Mouse (Mus musculus) spleen, embryonic (tissue): ENCODE results near the gene Kcnq1.

ENCODE experiments used
- CTCF ChIA-PET: fragments of 350-600 bp; sonication (Branson Sonifier 250); formaldehyde crosslinking; loops from one replicate; lab custom pipeline; 2022; lab: Charles Lee

The Kcnq1 gene

DNA sequence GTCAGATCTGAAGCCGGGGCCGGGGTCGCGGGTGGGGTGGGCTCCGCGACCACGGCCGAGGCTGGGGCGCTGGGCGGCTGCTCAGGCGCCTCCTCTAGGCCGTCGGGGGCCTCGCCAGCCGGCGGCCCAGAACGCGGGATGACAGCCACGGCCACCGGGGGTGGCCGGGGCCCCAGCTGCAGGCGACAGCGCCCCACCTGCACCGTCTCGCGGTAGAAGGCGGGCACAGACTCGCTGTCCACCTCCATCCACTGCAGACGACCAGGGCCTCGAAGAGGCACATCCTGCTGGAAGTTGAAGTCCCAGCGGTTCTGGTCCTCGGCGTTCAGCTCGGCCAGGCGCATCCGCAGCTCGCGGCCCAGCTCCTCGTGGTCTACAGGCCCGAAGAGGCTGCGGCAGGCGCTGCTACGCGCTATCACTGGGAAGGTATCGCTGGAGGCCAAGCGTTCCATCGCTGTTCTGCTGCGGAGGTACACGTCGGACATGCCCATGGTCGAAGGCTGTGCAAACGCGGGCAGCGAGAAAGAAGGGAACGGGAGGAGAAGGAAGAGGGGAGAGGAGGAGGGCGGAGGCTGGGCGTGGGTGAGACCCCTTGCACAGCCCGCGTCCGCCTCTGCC lies 354.2 kb downstream of the Kcnq1 start:
- CTCF ChIA-PET: no interaction called here

DNA sequence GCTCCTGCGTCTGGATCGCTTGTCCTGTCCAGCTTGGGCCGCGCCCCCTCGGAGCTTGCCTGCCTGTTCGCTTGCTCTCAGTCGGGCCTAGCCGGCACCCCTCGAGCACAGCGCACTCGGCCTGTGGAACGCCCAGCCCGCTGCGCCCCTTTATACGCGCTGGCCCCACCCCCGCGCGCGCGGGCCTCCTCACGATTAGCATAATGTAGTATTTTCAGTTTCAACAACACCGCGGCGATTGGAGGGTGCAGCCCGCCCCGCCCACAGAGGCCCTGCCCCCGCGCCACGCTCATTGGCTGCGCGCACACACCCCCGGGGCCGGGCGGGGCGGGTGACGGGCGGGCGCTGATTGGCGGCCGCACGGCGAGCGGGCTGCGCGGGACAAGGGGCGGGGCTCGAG lies 354.7 kb downstream of the Kcnq1 start, which contains the start of gene Cdkn1c:
Cdkn1c (minus strand) TSS at position 177 of the 400 bp plus-strand sequence.
- CTCF ChIA-PET: no interaction called here

DNA sequence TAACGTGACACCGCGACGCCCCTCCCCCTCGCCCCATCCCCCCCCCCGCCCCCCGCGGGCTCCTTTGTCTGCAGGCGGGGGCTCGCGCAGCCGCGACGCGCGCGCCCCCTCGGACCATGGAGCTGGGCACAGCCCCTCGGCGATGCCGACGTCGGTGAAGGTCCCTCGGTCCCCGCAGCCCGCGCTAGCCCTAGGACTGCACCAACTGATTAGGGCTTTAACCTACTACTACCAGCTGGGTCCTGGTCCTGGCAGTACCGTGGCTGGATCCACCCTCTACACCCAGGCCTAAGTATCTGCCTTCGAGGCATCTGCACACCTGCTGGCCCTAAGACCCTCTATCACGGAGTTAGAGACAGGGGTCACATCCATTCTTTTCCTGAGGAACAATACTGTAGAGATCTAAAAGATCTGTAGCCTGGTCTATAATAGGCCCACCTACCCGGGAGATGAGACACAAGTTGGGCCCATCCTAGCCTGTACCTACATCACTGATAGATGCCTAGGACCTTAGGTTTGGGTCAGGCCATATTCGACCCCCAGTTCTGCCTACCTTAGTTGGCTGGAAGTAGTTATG lies 355.2 kb downstream of the Kcnq1 start:
- CTCF ChIA-PET: interaction anchor here (0.6 kb wide), 1 partner anchor 65 kb away, joined by 6 read pairs; no protein-coding TSS in a partner anchor

DNA sequence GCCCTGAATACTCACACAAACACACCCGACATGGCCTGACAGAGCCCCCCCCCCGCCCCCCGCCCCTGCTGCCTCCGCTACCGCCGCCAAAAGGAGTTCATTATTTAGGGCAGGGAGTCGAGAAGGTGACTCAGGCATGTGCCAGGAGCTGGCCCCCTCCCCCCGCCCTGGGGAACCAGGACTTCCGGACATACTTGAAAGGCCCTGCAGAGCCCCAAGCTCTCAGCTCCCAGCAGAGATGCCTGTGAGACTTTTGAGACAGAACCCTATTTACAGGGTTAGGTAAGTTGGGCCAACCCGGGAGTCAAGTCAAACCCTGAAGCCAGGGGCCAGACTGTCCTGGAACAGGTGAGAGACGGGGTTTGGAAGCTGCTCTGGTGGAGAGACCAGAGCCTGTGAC lies 355.8 kb downstream of the Kcnq1 start:
- CTCF ChIA-PET: interaction anchor here (0.6 to 0.9 kb wide), 2 partner anchors 41 to 64 kb away, joined by 3 to 6 read pairs; no protein-coding TSS in a partner anchor

DNA sequence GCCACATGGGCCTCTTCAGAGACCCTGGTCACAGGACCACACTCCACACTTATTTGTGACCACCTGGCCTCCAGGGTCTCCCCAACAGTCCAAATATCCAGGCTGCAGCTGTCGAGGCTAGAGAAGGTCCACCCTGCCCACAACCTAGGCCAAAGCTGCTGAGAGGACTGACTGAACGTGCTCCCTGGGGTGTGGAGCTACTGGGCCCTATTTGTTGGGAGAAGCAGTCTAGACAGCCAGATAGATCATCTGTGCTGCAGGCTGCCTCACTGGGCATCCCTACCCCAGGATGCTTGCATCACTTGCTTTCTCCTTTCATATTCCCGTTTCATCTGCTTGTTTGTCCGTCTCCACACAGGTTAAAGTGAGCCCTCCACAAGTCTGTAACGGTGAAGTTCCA lies 356.4 kb downstream of the Kcnq1 start:
- CTCF ChIA-PET: interaction anchor here (0.6 to 1.0 kb wide), 3 partner anchors 42 to 807 kb away, joined by 3 to 4 read pairs (median 3); no protein-coding TSS in a partner anchor

DNA sequence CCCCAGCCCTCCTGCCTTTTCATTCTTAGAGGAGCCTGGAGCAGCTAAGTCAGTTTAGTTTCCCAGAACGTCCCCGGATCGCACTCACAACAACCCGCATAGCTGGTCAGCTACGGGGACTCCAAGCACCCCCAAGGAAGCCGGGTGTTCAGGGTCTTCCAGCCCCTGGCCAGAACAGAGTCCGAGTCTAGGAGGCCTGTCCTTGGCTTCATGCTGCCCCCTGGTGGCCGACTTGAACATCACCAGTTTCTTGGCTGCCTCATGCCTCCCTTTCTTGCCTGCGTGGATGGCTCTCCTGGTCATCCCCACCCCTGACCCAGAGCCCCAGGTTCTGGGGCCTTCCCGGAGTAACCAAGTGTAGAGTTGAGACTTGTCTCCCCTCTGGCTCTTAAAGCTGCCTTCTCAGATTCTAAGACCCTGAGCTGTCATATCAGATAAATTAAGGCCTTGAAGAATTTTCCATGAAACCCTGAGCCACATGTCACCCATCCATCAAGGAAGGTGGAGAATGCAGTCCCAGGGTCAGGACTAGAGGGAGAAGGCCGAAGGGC lies 357.8 kb downstream of the Kcnq1 start:
- CTCF ChIA-PET: interaction anchor here (0.5 to 1.0 kb wide), 4 partner anchors 25 to 1950 kb away, joined by 5 to 14 read pairs (median 9); no protein-coding TSS in a partner anchor

DNA sequence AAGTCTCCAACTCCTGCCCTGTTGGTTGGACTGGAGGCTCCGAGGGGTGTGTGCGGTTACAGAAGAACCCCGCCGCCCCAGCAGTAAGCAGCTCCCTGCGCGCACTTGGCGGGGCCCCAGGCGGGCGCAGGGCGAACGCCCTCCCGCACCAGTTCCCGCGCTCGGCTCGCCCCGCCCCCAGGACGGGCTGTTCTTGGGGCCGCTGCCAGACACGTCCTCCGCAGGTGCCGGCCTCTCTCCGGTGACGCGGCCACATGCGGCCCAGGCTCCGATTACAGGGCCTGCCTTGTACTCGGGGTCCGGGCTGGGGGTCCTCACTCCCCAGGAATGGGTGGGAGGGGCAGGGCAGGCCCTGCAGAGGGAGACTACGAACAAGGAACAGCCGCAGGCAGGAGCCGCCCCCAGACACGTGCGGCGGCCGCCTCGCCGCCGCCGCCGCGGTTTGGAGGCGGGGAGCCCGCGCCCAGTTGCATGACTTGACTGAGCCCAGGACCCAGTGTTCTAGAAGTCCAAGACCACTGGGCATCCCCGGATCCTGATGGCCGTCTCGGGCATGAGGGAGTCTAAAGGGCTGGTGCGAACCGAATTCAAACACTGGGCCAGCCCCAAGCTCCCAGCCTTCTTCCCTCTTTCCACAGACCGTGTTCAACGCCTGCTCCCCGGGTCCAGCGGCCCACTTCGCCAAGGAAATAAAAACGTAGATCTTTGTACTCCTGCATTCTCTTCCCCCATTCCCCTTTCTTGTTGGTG lies 358.8 kb downstream of the Kcnq1 start:
- CTCF ChIA-PET: interaction anchor here (0.6 to 1.0 kb wide), 3 partner anchors 114 to 1704 kb away, joined by 3 to 13 read pairs (median 4); no protein-coding TSS in a partner anchor

DNA sequence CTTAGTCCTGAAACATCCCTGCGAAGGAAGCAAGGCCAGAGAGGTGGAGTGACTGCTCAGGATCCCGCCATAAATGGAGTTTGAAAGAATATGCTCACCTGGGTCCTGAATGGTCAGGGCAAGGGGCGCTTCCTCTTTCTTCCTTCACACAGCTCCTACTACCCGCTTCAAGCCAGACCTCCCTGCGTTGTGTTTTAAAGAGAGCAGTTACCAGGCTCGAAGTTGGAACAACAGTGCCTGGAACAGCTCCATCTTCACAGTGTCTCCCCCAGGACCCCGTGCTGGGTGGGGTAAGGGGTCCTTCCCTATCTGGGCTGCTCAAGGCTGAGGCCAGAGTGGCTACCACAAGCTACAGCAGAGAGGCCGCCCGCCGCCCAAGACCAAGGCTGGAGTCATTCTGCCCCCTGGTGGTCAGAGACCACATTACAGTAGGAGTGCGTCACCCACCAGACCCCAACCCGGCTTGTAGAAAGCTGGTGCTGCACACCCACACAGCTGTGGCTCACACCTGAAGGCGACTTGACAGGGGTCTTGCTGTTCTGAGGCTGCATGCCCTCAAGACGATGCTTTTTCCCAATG lies 360.0 kb downstream of the Kcnq1 start:
- CTCF ChIA-PET: interaction anchor here (0.5 to 1.1 kb wide), 4 partner anchors 12 to 318 kb away, joined by 3 to 12 read pairs (median 4); no protein-coding TSS in a partner anchor

DNA sequence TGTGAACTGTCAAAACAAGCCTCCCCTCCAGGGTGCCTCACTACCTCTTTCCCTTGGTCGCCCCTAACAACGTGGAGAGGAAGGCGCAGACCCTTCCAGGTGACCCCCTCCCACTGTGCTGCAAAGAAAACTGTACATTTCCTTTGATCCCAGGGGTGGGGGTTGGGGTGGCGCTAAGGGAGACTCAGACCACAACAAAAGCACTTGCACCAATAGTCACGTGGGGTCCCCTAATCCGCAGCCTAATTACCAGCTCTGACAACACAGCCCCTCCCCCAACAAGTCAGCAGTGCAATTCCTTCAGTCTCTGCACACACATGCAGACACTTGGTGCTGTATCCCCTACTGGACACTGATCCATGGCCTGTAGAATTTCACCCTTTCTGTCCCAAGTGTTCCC lies 361.6 kb downstream of the Kcnq1 start:
- CTCF ChIA-PET: interaction anchor here (0.7 kb wide), 1 partner anchor 341 kb away, joined by 3 read pairs; no protein-coding TSS in a partner anchor

DNA sequence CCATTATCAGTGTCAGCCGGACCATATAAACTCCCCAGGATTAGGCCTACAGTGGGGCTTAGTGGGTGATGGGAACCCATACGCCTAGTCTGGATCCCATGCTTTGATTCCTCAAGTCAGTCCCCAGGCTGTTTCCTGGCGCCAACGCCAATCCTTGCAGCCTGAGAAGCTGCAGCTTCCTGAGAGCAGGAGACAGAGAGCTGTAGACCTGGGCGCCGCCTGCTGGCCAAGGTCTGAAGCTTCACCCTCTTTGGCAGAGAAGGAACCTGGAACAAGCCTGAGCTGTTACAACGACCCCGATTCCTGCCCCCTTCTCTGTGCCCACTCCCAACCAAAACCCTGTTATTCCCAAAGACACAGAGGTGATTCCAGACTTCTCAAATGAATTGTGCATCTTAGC lies 363.8 kb downstream of the Kcnq1 start:
- CTCF ChIA-PET: no interaction called here

DNA sequence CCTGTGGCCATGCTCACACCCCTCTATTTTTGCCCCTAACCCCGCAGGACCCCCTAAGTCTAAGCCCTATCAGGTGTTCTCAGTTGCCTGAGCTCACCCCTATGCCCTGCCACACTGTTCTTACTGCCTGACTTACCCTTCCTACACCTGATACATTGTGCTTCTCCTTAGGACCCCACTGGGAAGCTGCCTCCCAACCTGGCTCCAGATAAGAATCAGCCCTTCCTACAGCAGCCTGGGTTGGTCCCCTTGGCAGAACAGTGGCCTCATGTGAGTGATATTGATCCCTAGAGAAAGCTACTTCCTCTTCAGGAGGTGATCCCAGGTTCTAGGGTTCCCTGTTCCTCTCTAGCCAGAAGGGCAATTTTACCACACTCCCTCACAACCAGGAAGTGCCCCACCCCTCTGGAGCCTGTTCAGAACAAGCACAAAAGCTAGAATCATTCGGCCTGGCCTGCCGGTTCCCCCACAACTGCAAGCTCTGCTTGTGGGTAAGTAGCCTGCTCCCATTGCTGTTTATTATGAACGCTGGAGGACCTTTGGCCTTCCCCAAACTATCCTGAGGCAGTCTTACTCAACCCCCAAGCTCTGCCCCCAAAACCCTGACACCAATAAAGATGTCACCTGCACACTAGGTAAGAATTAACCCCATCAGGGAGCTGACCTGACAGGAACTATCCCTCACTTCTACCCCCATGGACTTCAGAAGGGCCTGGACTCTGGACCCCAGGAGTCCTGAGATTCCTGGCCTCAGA lies 367.4 kb downstream of the Kcnq1 start, which contains the start of gene Slc22a18:
Slc22a18 (plus strand) TSS at position 390 of the 755 bp plus-strand sequence.
- CTCF ChIA-PET: no interaction called here

DNA sequence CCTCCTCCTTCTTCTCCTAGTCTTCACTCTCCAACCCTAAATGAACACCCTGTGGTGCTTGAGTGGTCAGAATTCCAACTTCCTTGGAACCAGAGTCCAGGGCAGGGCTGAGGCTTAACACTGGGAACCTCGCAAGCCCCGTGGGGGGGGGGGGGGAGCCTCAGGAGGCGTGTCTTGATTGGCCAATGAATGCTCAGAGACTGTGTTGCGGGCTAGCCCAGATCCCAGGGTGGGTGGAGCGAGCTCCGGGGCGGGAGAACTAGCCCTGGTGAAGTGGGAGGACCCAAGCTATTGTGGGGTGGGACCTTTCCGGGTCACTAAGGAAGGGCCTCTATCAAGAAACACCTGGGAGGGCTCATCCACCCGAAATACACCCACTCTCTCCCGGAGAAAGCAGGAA lies 368.6 kb downstream of the Kcnq1 start:
- CTCF ChIA-PET: no interaction called here

DNA sequence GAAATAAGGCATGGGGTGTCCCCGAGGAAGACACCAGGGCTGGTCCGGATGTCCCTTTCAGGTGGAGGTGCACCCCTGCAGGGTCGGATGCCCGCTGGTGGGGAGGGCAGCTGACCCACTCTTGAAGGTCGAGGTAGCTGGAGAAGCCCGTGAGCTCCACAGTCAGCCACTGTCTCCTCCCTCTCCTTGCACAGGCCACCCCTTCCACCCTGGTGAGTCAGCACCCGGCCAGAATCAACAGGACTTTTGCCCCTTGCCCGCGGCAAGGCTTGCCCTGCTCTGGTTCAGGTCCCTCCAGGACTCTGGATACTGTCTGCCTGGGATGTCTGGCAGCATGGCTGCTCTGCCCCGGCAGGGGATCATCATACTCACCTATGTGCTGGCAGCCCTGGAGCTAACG lies 369.7 kb downstream of the Kcnq1 start:
- CTCF ChIA-PET: no interaction called here
